Mouse (Mus musculus) gastrocnemius, postnatal 4 days (tissue): ENCODE measurements around the gene Fam166a. TPM values are rescaled to one million over a fixed set of nuclear protein-coding genes. Genes with fewer than 3 reads are reported as not detected.
A peak's percentile ranks its signal among the peaks of the same experiment; 100 is the strongest.

Experiments
- DNase-seq, 2 experiments: peaks; one replicate each; pipeline ENCODE4 v3.0.0; 2021 to 2022; ENCODE audit warnings: low spot score in 2 of 2, mixed read lengths in 2 of 2
- long read RNA-seq, 2 experiments: library from polyadenylated mRNA; stranded (forward); transcript quantifications; one replicate each; pipeline ENCODE4 v2.0.0; 2021
- total RNA-seq, 2 experiments: library from RNA; stranded (reverse); gene quantifications; 2 replicates each; pipeline ENCODE4 v1.2.3; 2021

The Fam166a gene
- under 1 TPM in 1 of 2 experiments, not detected in 1; 0.25 TPM for total RNA-seq
- long read RNA-seq, experiment 1 = 0 reads
- long read RNA-seq, experiment 2 = 0 reads

DNA sequence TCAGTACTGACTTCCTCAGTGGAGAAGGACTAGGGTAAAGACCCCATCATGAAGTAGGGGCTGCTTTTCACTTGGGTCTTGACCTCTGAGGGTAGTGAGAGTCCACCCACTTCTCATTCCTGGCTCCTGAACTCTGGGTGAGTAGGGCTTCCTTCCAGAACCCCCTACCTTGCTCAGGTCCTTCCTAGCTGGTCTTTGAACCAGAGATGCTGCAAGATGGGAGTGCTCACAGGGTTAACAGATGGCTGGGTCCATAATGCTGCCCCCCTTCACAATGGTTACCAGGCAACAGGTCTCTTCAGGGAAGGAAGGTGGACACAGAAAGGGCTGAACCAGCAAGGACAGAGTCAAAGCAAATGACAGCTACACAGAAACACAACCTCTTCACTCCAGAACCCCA is at the start of gene Fam166a:
Fam166a (plus strand) TSS at position 301 of the 400 bp plus-strand sequence.
- no peak for DNase-seq

GRCm38 (mm10) chr2:25169778-25170177 is 48.8 kb upstream of the Fam166a start:
- DNase-seq = no peak

GRCm38 (mm10) chr2:25170326-25171100 is 48.0 kb upstream of the Fam166a start:
- DNase-seq = no peak

DNA sequence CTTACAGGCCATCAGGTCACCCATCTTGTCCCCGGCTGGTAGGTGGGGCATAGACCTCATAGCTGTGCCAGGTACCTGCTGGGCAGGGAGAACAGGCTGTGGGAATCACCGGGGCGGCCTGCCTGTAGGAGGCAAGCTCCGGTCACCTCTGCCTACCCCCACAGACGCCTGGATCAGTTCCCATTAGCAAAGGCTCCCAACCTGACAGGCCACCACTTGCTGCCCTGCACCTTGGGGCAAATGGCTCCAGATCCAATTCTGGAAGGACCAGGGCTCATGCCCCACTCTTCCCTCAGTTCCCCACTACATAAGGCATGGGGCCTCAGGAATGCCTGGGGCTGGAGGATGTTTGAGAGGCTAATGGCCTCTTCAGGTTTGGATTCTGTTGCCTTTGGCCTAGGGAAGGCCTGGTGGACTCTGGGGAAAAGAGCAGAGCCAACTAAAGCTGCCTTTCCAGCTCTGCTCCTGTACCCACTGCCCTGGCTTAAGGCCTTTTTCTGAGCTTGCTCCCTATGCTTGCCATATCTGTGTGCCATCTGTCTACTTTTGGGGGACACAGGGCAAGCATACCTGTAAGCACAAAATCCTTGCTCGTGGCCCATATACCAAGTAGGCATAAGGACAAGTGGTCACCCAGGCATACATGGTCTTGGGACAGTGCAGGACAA is 47.3 kb upstream of the Fam166a start:
- DNase-seq = no peak

DNA sequence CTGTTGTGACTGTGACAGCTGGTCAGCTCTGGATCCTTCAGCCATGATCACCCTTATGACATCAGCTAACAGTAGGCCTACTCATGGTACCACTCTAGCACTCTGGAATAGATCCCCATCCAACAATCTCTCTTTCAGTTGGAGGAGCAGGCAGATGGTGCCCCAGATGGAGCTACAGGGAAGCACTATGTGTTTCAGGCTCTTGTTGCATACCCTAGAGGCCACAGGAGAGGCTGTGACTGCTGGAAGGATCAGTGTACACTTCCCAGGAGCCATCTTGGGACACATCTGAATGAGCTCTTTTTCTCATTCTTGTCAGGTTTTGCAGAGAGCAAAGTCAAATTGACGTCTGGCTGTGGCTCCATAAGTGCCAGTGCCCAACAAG is 46.8 kb upstream of the Fam166a start:
- DNase-seq = no peak

- DNase-seq = peak in 1 of 2 experiments; percentile 12
Measured at GRCm38 (mm10) chr2:25172629-25173028, 45.9 kb upstream of the Fam166a start.

- DNase-seq = no peak
Measured at GRCm38 (mm10) chr2:25173821-25174220, 44.7 kb upstream of the Fam166a start.

DNA sequence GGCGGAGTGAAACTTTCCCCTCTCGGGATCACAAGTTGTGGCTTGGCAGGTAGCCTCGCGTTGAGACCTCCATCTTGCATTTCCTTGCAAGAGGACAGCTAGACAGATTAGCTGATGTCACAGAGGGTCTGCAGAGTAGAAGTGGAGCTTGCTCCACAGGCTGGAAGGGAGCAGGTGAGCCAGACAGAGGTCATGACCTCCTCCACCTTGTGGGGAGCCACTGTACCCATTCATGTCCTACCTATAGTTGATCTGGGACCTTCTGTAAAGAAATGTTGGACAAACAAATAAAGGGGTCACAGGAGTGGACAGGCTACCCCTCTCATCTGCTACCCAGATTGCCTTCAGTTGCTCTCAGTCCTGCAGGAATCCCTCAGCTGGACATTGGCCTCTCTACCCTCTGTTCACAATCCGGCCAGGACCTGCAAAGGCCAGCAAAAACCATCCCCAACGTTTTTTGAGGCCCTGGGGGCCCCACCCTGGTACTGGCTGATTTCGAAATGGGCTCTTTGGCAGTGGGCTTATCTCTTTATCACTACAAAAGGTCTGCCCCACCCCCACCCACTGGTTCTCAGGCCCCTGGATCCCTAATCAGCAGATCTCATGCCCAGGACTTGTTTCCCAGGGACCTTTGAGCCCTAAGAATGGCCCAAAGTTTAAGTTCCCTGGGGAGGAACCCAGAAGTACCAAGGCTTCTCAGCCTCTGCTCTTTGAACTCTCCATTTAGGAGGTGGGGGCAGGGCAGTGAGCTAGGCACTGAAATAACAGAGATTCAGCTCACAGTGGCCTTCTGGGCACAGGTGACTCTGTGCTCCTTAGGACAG is 43.5 kb upstream of the Fam166a start:
- DNase-seq = no peak

GRCm38 (mm10) chr2:25175690-25176078 is 42.9 kb upstream of the Fam166a start:
- DNase-seq = no peak

GRCm38 (mm10) chr2:25176573-25176972 is 42.0 kb upstream of the Fam166a start:
- peak in 1 of 2 experiments; percentile 8 for DNase-seq

DNA sequence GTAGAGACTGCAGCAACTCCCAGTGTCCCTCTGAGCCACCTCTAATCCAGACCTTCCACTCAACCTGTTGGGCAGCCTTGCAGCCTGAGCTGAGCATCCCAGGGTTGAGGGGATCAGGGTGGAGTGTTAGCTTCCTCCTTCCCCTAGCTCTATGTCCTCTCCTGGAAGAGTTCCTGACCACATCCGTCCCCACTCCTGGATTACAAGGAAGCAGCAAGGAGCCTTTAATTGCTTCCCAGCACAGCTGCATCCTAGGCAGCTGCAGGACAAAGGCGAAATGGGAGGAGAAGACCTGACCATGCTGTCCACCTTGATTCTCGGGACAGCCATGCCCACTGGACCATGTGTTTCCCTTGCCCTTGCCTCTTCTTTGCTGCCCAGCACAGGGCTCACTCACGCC is 41.5 kb upstream of the Fam166a start:
- DNase-seq = peak in 1 of 2 experiments; percentile 8

DNA sequence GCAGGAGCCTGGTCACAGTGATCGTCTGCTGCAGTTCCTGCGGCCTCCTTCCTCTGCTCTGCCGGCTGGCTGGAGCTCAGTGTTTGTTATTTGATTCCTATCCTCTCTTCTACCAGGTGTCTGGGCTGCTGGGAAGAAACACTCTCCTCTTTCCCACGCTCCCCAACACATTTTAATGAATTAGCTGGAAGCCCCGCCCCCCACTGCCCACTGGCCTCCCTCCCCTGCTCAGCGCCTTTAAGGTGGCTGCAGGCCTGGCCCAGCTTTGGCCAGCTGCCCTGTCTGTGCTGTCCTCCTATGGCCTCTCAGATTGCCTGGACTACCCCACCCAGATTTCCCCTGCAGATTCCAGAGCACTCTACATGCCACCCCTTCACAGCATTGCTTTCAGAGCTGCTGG is 40.9 kb upstream of the Fam166a start:
- DNase-seq = peak in 1 of 2 experiments; percentile 41

- DNase-seq = peak in 1 of 2 experiments; percentile 14
Measured at GRCm38 (mm10) chr2:25178285-25178972, 40.1 kb upstream of the Fam166a start.

GRCm38 (mm10) chr2:25179566-25180217 is 38.9 kb upstream of the Fam166a start:
- peak in 1 of 2 experiments; percentile 9 for DNase-seq

GRCm38 (mm10) chr2:25180478-25180903 is 38.1 kb upstream of the Fam166a start, which contains the start of gene Nrarp:
TSS of gene Nrarp (plus strand) at chr2:25180758.
- DNase-seq = peak; percentile 83 to 90

DNA sequence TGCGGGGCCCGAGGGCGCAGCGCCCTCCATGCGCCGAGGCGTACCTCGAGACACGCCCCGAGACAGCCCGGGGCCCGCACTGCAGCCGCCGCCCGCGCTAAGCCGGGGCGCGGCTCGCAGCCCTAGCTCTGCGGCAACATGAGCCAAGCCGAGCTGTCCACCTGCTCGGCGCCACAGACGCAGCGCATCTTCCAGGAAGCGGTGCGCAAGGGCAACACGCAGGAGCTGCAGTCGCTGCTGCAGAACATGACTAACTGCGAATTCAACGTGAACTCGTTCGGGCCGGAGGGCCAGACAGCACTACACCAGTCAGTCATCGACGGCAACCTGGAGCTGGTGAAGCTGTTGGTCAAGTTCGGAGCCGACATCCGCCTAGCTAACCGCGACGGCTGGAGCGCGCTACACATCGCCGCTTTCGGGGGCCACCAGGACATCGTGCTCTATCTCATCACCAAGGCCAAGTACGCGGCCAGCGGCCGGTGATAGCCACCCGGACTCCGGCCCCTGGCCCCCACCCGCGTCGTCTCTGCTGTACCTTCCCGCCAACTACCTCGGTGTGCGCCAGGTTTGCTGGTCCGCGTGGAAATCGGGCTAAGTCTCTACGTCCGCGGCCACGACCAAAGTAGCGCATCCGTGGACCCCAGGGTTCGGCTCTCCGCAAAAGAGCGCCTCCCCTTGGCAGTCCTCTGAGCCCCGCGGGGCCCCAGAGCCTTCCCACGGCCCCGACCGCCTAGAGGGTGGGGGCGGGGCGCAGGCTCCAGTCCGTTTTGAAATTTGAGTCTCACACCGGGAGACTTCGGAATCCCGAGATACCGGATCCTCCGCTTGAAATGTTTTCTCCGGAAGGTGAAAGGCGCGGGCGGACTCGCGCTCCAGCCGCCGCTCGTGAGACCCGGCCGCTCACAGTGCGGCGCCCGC is 37.3 kb upstream of the Fam166a start:
- DNase-seq = no peak

DNA sequence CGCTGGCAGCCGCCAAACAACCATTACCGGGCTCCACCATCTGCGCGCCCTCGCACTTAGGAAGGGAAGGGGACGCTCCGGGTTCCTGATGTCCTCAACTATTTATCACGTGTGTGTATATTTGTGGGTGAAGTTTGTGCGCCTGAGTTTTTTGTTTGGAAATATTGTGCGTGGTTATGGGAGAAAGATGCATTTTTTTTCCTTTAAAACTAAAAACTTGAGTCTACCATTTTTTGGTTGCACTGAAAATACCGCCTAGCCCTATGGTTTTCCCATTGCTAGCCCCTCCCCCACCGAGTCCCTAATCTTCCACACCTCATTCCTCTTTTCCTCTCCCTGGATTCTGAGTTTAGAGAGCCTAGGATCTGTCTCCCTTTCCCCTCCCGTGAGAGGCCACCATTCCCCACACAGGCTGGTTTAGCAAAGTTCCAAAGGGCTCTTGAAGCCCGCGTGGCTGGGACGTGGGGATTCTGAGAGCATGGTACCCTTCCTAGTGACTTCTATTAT is 36.6 kb upstream of the Fam166a start:
- peak in 1 of 2 experiments; percentile 26 for DNase-seq

GRCm38 (mm10) chr2:25182664-25183063 is 35.9 kb upstream of the Fam166a start:
- DNase-seq = no peak

- DNase-seq = no peak
Measured at GRCm38 (mm10) chr2:25183336-25183735, 35.2 kb upstream of the Fam166a start.
